Mouse (Mus musculus) CD4-positive naive resting alpha-beta T cell, adult 76 days (primary cell): Measurements from ENCODE around the gene Gm30191. TPM values are rescaled to one million over a fixed set of nuclear protein-coding genes. Genes with fewer than 3 reads are reported as not detected.

Experiments
- total RNA-seq: library from RNA; stranded (reverse); gene quantifications from one replicate; pipeline ENCODE4 v1.2.4, GENCODE M21; 2023

Gm30191 gene
- total RNA-seq, result not detected

GRCm38 (mm10) chr4:134246719-134247258 is at the start of gene Gm30191:
Gm30191 (plus strand) TSS chr4:134246935.

GRCm38 (mm10) chr4:134202904-134203303 is 43.8 kb upstream of the Gm30191 start, which contains the start of gene Gm7534:
Gm7534 (minus strand) TSS chr4:134203004.

DNA sequence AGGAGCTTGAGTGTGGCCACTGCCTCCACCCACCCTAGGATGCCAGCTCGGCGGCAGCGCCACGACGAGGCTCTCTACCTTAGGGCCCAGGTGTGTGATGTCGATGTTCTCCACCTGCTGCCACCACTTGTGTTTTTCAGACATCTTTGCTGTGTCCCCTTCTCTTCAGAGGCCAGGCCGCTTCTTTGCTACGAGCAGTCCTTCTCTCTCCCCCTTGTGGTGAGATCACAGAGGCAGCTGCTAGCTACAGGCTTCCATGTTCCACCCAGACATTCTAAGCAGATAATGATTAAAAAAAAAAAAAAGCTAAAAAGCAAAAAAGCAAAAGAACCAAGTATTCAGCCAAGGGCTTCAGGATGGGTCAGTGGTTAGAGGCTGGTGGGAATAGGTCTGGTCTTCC is 19.5 kb upstream of the Gm30191 start, which contains the start of gene Catsper4:
Gene Catsper4 (minus strand): TSS at position 190 of the 400 bp plus-strand sequence.

GRCm38 (mm10) chr4:134238279-134238651 is 8.5 kb upstream of the Gm30191 start, which contains the start of gene Cnksr1:
Cnksr1 (minus strand) TSS chr4:134238399.

DNA sequence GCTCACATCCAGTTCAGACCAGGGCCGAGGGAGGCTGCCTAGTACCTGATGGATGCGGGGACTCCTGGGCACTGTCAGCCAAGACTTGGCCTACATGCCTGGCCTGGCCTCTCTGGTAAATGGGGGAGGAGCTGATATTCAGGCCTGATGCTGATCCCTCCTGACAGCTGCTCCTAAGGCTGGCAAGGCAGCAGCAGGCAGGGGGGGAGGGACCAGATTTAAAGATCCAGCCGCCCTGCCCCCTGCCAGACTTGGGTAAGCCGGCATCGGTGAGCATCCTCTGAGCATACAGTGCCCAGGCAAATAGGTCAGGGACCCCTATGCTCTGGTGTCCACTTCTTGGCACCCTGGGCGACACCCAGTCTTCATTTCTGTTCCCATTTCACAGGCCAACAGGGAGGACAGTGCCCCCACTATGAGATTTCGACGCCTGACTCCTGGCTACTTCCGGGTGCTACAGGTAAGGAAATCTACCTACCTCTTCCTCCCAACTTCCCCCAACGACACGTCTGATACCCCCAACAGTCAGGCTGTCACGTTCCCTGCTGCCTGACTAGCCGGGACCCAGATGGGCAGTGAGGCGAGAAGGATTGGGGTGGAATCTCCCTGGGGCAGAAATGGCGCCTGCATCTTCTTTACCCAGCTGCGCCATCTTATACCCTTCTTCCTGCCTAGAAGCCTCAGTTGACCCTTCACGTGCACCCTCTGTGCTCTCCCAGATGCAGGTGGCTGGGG is 3.1 kb upstream of the Gm30191 start, which contains the start of gene E130218I03Rik:
Gene E130218I03Rik (plus strand): TSS at position 147 of the 735 bp plus-strand sequence.

GRCm38 (mm10) chr4:134245148-134245843 is 1.4 kb upstream of the Gm30191 start, which contains the start of gene Zfp593:
Zfp593 (minus strand) TSS chr4:134245592.

GRCm38 (mm10) chr4:134253722-134254324 is 7.1 kb downstream of the Gm30191 start, which contains the start of gene Grrp1:
Grrp1 (minus strand) TSS chr4:134254106.

DNA sequence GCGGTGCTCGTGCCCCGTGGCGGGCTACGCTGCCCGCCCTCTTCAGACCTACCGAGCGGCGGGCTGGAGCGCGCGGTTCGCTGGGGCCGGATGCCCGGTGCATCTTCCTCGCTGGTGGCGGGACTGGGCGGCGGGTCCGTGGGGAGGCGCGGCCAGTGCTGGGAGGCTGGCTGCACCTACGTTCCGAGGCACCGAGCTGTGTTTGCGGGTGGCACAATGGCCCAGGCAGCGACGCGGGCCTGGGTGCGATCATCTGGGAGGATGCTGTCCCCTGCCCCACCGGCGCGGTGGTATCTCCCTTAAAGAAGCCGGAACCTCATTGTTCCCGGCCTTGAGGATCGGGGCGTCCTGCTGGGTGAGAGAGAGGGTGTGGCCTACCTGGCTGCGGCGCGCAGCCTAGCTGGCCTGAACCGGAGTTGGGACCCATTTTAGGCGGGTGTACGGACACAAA is 40.9 kb downstream of the Gm30191 start, which contains the start of gene Pdik1l:
Gene Pdik1l (minus strand): TSS at position 321 of the 451 bp plus-strand sequence.

Other genes with a start within 250 kb of the Gm30191 start
- 26.4 TPM for gene Dhdds, start 246.0 kb upstream of the Gm30191 start, total RNA-seq
- not detected for gene Lin28a, start 228.1 kb upstream of the Gm30191 start, total RNA-seq
- gene Zfp683, start 193.1 kb upstream of the Gm30191 start, total RNA-seq, result 1.2 TPM
- gene Crybg2, start 186.1 kb upstream of the Gm30191 start, total RNA-seq, result 16.4 TPM
- gene Cd52, start 151.9 kb upstream of the Gm30191 start, total RNA-seq, result 832 TPM
- gene Ubxn11, start 144.4 kb upstream of the Gm30191 start, total RNA-seq, result 60.9 TPM
- 417 TPM for gene Sh3bgrl3, start 118.1 kb upstream of the Gm30191 start, total RNA-seq
- 29.9 TPM for gene Cep85, start 59.8 kb upstream of the Gm30191 start, total RNA-seq
- not detected for gene Gm7534, start 43.9 kb upstream of the Gm30191 start, total RNA-seq
- not detected for gene Catsper4, start 19.6 kb upstream of the Gm30191 start, total RNA-seq
- 0.50 TPM for gene Cnksr1, start 8.5 kb upstream of the Gm30191 start, total RNA-seq
- gene E130218I03Rik, start 3.3 kb upstream of the Gm30191 start, total RNA-seq, result not detected
- gene Zfp593, start 1.3 kb upstream of the Gm30191 start, total RNA-seq, result 19.8 TPM
- gene Grrp1, start 7.2 kb downstream of the Gm30191 start, total RNA-seq, result not detected
- 13.3 TPM for gene Pdik1l, start 41.0 kb downstream of the Gm30191 start, total RNA-seq
- gene Trim63, start 68.2 kb downstream of the Gm30191 start, total RNA-seq, result not detected
- not detected for gene Slc30a2, start 96.2 kb downstream of the Gm30191 start, total RNA-seq
- 0.73 TPM for gene Extl1, start 136.9 kb downstream of the Gm30191 start, total RNA-seq
- gene Pafah2, start 149.4 kb downstream of the Gm30191 start, total RNA-seq, result 1.9 TPM
- gene Stmn1, start 221.4 kb downstream of the Gm30191 start, total RNA-seq, result 44.4 TPM
- 20.9 TPM for gene Paqr7, start 249.8 kb downstream of the Gm30191 start, total RNA-seq